Mouse (Mus musculus): ENCODE measurements around the gene Slc8a3. TPM values are rescaled to one million over a fixed set of nuclear protein-coding genes. Genes with fewer than 3 reads are reported as not detected.

Gene Slc8a3
- total and polyA plus RNA-seq, 3 experiments: 0.11 TPM; not detected in 2

DNA sequence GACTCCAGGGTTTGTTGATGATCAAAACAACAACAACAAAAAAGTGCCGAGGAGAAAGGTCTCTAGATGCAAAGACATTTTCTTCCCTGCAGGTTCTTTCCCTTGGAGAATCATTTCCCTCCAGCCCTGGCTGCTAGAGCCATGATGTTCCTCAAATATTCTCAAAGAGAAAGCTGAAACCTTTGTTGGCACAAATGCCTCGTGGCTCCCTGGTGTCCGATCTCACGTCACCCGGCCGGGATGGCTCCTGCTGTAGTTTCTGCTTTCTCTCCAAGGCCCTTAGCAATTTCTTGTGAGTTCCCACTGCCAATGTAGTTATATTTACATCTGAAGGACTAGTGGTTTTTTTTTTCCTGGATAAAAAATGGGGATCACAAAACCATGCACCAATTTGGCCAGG, 87.6 kb downstream of the Slc8a3 start:
- Histone ChIP-seq H3K9me3 (replicated peaks; ENCODE audit: low read length) (no peaks in the 10 kb centered on the region), H3K4me1 (ENCODE audit: control insufficient read depth in 1 of 2, insufficient read depth in 2 of 2) (no peaks in the 10 kb centered on the region), H3K36me3 (replicated peaks in 1 of 2; ENCODE audit: control insufficient read depth in 1 of 2, insufficient read depth in 1 of 2, low read length in 1 of 2) (no peaks in the 10 kb centered on the region), H3K9ac (ENCODE audit: insufficient read depth, low read depth) (no peak overlapping the region), H3K79me2 (replicated peaks; ENCODE audit: control insufficient read depth, extremely low read depth, insufficient read depth, poor library complexity, severe bottlenecking) (no peaks in the 10 kb centered on the region), H3K27me3 (replicated peaks) (peaks cover 29% of the 10 kb centered on the region), H3K4me3 (replicated peaks in 1 of 3; ENCODE audit: low read depth in 2 of 3, low read length in 2 of 3, poor library complexity in 1 of 3) (no peak overlapping the region), H3K27ac (ENCODE audit: insufficient read depth, low read depth) (no peak overlapping the region), H3K4me2 (ENCODE audit: insufficient read depth, low read depth, poor library complexity, severe bottlenecking) (no peak overlapping the region)
- TF ChIP-seq ELF1 (IDR thresholded peaks at IDR 0.05; ENCODE audit: low read depth, low read length) (no peak), MEF2A (IDR thresholded peaks at IDR 0.05; ENCODE audit: borderline replicate concordance, low read depth, low read length) (no peak), TBP (conservative IDR thresholded peaks at IDR 0.05; ENCODE audit: low read depth, low read length) (no peak), CHD2 (IDR thresholded peaks at IDR 0.05; ENCODE audit: low read length) (no peak), HCFC1 (IDR thresholded peaks at IDR 0.05; ENCODE audit: low read depth, low read length) (no peak), ZKSCAN1 (IDR thresholded peaks at IDR 0.05; ENCODE audit: borderline replicate concordance, low read depth, low read length) (no peak), E2F4 (IDR thresholded peaks at IDR 0.05; ENCODE audit: insufficient replicate concordance, low read depth, low read length) (no peak), SIN3A (IDR thresholded peaks at IDR 0.05; ENCODE audit: low read length) (no peak), RCOR1 (conservative IDR thresholded peaks at IDR 0.05; ENCODE audit: low read depth, low read length) (no peak), PAX5 (IDR thresholded peaks at IDR 0.05; ENCODE audit: low read length) (no peak), ZNF384 (IDR thresholded peaks at IDR 0.05; ENCODE audit: low read depth, low read length) (no peak), ZC3H11A (IDR thresholded peaks at IDR 0.05; ENCODE audit: low read depth, low read length) (no peak), MXI1 (IDR thresholded peaks at IDR 0.05; ENCODE audit: low read depth, low read length) (no peak), NELFE (IDR thresholded peaks at IDR 0.05; ENCODE audit: low read depth, low read length) (no peak), CHD1 (IDR thresholded peaks at IDR 0.05; ENCODE audit: low read depth, low read length) (no peak)
- dilution Hi-C loops (cut with MboI; ENCODE audit: extremely low pct_ligation_motif_present, extremely low pct_unique_long_range_greater_than_20kb, low sequenced_read_pairs): no loop called here
- in situ Hi-C loops (cut with MboI; ENCODE audit: low pct_ligation_motif_present, low pct_unique_long_range_greater_than_20kb, low sequenced_read_pairs): no loop called here
- DNase-seq (ENCODE audit: extremely low read depth): no peak

- Histone ChIP-seq H3K9ac (ENCODE audit: insufficient read depth, low read depth) (no peak overlapping the region), H3K9me3 (replicated peaks; ENCODE audit: low read length) (no peaks in the 10 kb centered on the region), H3K4me2 (ENCODE audit: insufficient read depth, low read depth, poor library complexity, severe bottlenecking) (no peak overlapping the region), H3K27ac (ENCODE audit: insufficient read depth, low read depth) (no peak overlapping the region), H3K4me1 (ENCODE audit: control insufficient read depth in 1 of 2, insufficient read depth in 2 of 2) (no peaks in the 10 kb centered on the region), H3K79me2 (replicated peaks; ENCODE audit: control insufficient read depth, extremely low read depth, insufficient read depth, poor library complexity, severe bottlenecking) (no peaks in the 10 kb centered on the region), H3K36me3 (replicated peaks in 1 of 2; ENCODE audit: control insufficient read depth in 1 of 2, insufficient read depth in 1 of 2, low read length in 1 of 2) (no peaks in the 10 kb centered on the region), H3K4me3 (replicated peaks in 1 of 3; ENCODE audit: low read depth in 2 of 3, low read length in 2 of 3, poor library complexity in 1 of 3) (no peak overlapping the region), H3K27me3 (replicated peaks) (peaks cover 33% of the 10 kb centered on the region)
- TF ChIP-seq CHD1 (IDR thresholded peaks at IDR 0.05; ENCODE audit: low read depth, low read length) (no peak), RAD21 (IDR thresholded peaks at IDR 0.05; ENCODE audit: low read depth, low read length) (no peak), SIN3A (IDR thresholded peaks at IDR 0.05; ENCODE audit: low read length) (no peak), CHD2 (IDR thresholded peaks at IDR 0.05; ENCODE audit: low read length) (no peak), NELFE (IDR thresholded peaks at IDR 0.05; ENCODE audit: low read depth, low read length) (no peak), TCF12 (IDR thresholded peaks at IDR 0.05; ENCODE audit: low read depth, low read length) (no peak), POLR2A (IDR thresholded peaks at IDR 0.05; ENCODE audit: low read depth, low read length) (no peak), MXI1 (IDR thresholded peaks at IDR 0.05; ENCODE audit: low read depth, low read length) (no peak), MAFK (IDR thresholded peaks at IDR 0.05; ENCODE audit: insufficient replicate concordance, low read length) (no peak), ELF1 (IDR thresholded peaks at IDR 0.05; ENCODE audit: low read depth, low read length) (no peak), ETS1 (conservative IDR thresholded peaks at IDR 0.05; ENCODE audit: low read depth, low read length) (no peak), TBP (conservative IDR thresholded peaks at IDR 0.05; ENCODE audit: low read depth, low read length) (no peak), GABPA (IDR thresholded peaks at IDR 0.05; ENCODE audit: insufficient replicate concordance, low read depth, low read length) (no peak), SMC3 (IDR thresholded peaks at IDR 0.05; ENCODE audit: low read depth, low read length) (no peak), EP300 (IDR thresholded peaks at IDR 0.05; ENCODE audit: low read length) (no peak), ZMIZ1 (IDR thresholded peaks at IDR 0.05; ENCODE audit: low read depth, low read length) (no peak), UBTF (IDR thresholded peaks at IDR 0.05; ENCODE audit: low read depth, low read length) (no peak), USF2 (conservative IDR thresholded peaks at IDR 0.05; ENCODE audit: low read depth, low read length) (no peak), MAX (IDR thresholded peaks at IDR 0.05; ENCODE audit: low read length) (no peak)
- DNase-seq (ENCODE audit: extremely low read depth): no peak
- in situ Hi-C loops (cut with MboI; ENCODE audit: low pct_ligation_motif_present, low pct_unique_long_range_greater_than_20kb, low sequenced_read_pairs): no loop called here
- dilution Hi-C loops (cut with MboI; ENCODE audit: extremely low pct_ligation_motif_present, extremely low pct_unique_long_range_greater_than_20kb, low sequenced_read_pairs): no loop called here
Observed at GRCm38 (mm10) chr12:81244954-81245353, 88.0 kb downstream of the Slc8a3 start.
